In genomic region chr1:92269464-92269863, GRCm38 (mm10) we compare ENCODE assay signal across 20 mouse cellular contexts.
A peak's percentile ranks its signal among the peaks of the same experiment; 100 is the strongest.
DNase-seq lines count a peak whose midpoint lies in the region; ATAC-seq and TF ChIP-seq lines count a peak whose summit lies in the region.
"Had no signal": no experiment of that assay in that cellular context is flagged by ENCODE, and none has a peak within 500 bp of the region (broad histone marks: within the 10 kb centered on the region; RNA-seq: fewer than 3 reads in every experiment).

No protein-coding gene starts in this region.

- TF ChIP-seq POLR2A in brain, embryonic 14.5 days (IDR thresholded peaks at IDR 0.05; ENCODE audit: borderline replicate concordance, extremely low read depth, insufficient read depth, insufficient read length, poor library complexity, severe bottlenecking) = no peak

- WGBS in forebrain, postnatal 0 days = 21% methylated on average over 10 of the region's 10 CpGs
- 23% methylated on average over 10 of the region's 10 CpGs for WGBS in forebrain, embryonic 13.5 days
- WGBS in midbrain, embryonic 10.5 days = 56% methylated on average over 10 of the region's 10 CpGs
- 41% methylated on average over 10 of the region's 10 CpGs for WGBS in midbrain, embryonic 13.5 days

- TF ChIP-seq CTCF in forebrain, postnatal 0 days (IDR thresholded peaks at IDR 0.05; ENCODE audit: low read depth) = no peak
- TF ChIP-seq CTCF in brain, embryonic 14.5 days (IDR thresholded peaks at IDR 0.05; ENCODE audit: borderline replicate concordance, extremely low read depth, insufficient read depth, insufficient read length) = no peak

- H3K9ac ChIP-seq in forebrain, postnatal 0 days = no peak overlapping the region
- H3K9ac ChIP-seq in forebrain, embryonic 13.5 days = no peak overlapping the region
- H3K9ac ChIP-seq in midbrain, embryonic 13.5 days (replicated peaks) = no peak overlapping the region
- H3K9ac ChIP-seq: heart, embryonic 15.5 days; intestine, embryonic 15.5 days; liver, embryonic 14.5 days; lung, embryonic 15.5 days; midbrain, embryonic 12.5 days had no signal

- no peak; the same call in 1 of the 2 replicates for ATAC-seq in forebrain, postnatal 0 days
- ATAC-seq in forebrain, embryonic 13.5 days = no peak
- ATAC-seq in midbrain, embryonic 13.5 days = no peak
- ATAC-seq: intestine, embryonic 15.5 days had no signal

- no peak overlapping the region for H3K27ac ChIP-seq in forebrain, postnatal 0 days (ENCODE audit: low read depth, low read length)
- no peak overlapping the region for H3K27ac ChIP-seq in forebrain, embryonic 13.5 days
- 0 out of 2 replicates have a peak overlapping the region, but pooled peaks have one; percentile 42 for H3K27ac ChIP-seq in midbrain, embryonic 10.5 days (replicated peaks)
- no peak overlapping the region for H3K27ac ChIP-seq in midbrain, embryonic 13.5 days
- H3K27ac ChIP-seq: heart, embryonic 15.5 days; intestine, embryonic 15.5 days; liver, embryonic 14.5 days; lung, embryonic 15.5 days; midbrain, embryonic 12.5 days had no signal

- H3K4me2 ChIP-seq in forebrain, postnatal 0 days (ENCODE audit: low read depth) = no peak overlapping the region
- no peak overlapping the region for H3K4me2 ChIP-seq in forebrain, embryonic 13.5 days
- H3K4me2 ChIP-seq in midbrain, embryonic 13.5 days (replicated peaks) = no peak overlapping the region
- H3K4me2 ChIP-seq: heart, embryonic 15.5 days; intestine, embryonic 15.5 days; lung, embryonic 15.5 days; midbrain, embryonic 12.5 days had no signal

- no peaks in the 10 kb centered on the region for H3K27me3 ChIP-seq in forebrain, postnatal 0 days (ENCODE audit: insufficient read depth, low read length)
- no peaks in the 10 kb centered on the region for H3K27me3 ChIP-seq in forebrain, embryonic 13.5 days
- peaks cover 4% of the 10 kb centered on the region; the same call in 1 of the 2 replicates for H3K27me3 ChIP-seq in midbrain, embryonic 10.5 days (ENCODE audit: low read depth, poor library complexity, severe bottlenecking)
- H3K27me3 ChIP-seq in midbrain, embryonic 13.5 days = no peaks in the 10 kb centered on the region
- H3K27me3 ChIP-seq: heart, embryonic 15.5 days; lung, embryonic 15.5 days; midbrain, embryonic 12.5 days had no signal

- H3K4me3 ChIP-seq in forebrain, postnatal 0 days (ENCODE audit: low read depth, low read length) = no peak overlapping the region
- H3K4me3 ChIP-seq in forebrain, embryonic 13.5 days = no peak overlapping the region
- no peak overlapping the region for H3K4me3 ChIP-seq in midbrain, embryonic 10.5 days
- H3K4me3 ChIP-seq in midbrain, embryonic 13.5 days (replicated peaks) = no peak overlapping the region
- H3K4me3 ChIP-seq: heart, embryonic 15.5 days; intestine, embryonic 15.5 days; lung, embryonic 15.5 days; midbrain, embryonic 12.5 days had no signal

- DNase-seq in forebrain, postnatal 0 days = peak; percentile 14
- DNase-seq in midbrain, embryonic 10.5 days (ENCODE audit: low spot score) = no peak
- peak; percentile 43 for DNase-seq in brain, embryonic 14.5 days (ENCODE audit: low read depth)
- DNase-seq in right cerebral cortex, postnatal 10 days (ENCODE audit: low spot score in 2 of 2) = peak; percentile 47 to 50
- DNase-seq in cerebellum, postnatal 36 days = no peak
- DNase-seq in T-cell, adult 2 months (ENCODE audit: low spot score) = no peak
- DNase-seq: cerebellum, adult 8-10 months; gastrocnemius, postnatal 14 days; kidney, adult 9 months; kidney, postnatal 25 days; lung, postnatal 4 days; thymus, postnatal 14 days had no signal

- H3K36me3 ChIP-seq in forebrain, postnatal 0 days (ENCODE audit: insufficient read depth) = no peaks in the 10 kb centered on the region
- H3K36me3 ChIP-seq in forebrain, embryonic 13.5 days (ENCODE audit: poor library complexity, severe bottlenecking) = no peaks in the 10 kb centered on the region
- no peaks in the 10 kb centered on the region for H3K36me3 ChIP-seq in midbrain, embryonic 10.5 days
- H3K36me3 ChIP-seq in midbrain, embryonic 13.5 days = no peaks in the 10 kb centered on the region
- H3K36me3 ChIP-seq: G1E; heart, embryonic 15.5 days; intestine, embryonic 15.5 days; lung, embryonic 15.5 days; midbrain, embryonic 12.5 days had no signal

- H3K4me1 ChIP-seq in forebrain, postnatal 0 days (ENCODE audit: insufficient read depth) = 0 out of 2 replicates have a peak, but pooled peaks cover 4% of the 10 kb centered on the region
- H3K4me1 ChIP-seq in forebrain, embryonic 13.5 days = peaks cover 16% of the 10 kb centered on the region
- H3K4me1 ChIP-seq in midbrain, embryonic 10.5 days = peaks cover 37% of the 10 kb centered on the region
- peaks cover 16% of the 10 kb centered on the region for H3K4me1 ChIP-seq in midbrain, embryonic 13.5 days (replicated peaks)
- H3K4me1 ChIP-seq: intestine, embryonic 15.5 days; lung, embryonic 15.5 days had no signal

- H3K9me3 ChIP-seq in forebrain, postnatal 0 days (ENCODE audit: low read length) = no peaks in the 10 kb centered on the region
- H3K9me3 ChIP-seq in forebrain, embryonic 13.5 days (replicated peaks) = no peaks in the 10 kb centered on the region
- no peaks in the 10 kb centered on the region for H3K9me3 ChIP-seq in midbrain, embryonic 10.5 days (replicated peaks)
- H3K9me3 ChIP-seq in midbrain, embryonic 13.5 days = no peaks in the 10 kb centered on the region
- H3K9me3 ChIP-seq: G1E; heart, embryonic 15.5 days; intestine, embryonic 15.5 days; lung, embryonic 15.5 days; midbrain, embryonic 12.5 days had no signal

Comparison
In these comparisons a context has a peak if more than half of its experiments do, and no peak if none do; other contexts are left out.
1. DNase-seq: peak in forebrain, postnatal 0 days (single experiment), brain, embryonic 14.5 days (single experiment) and right cerebral cortex, postnatal 10 days (2 of 2); none in midbrain, embryonic 10.5 days (single experiment), cerebellum, postnatal 36 days (0 of 2) and T-cell, adult 2 months (single experiment).